Mouse (Mus musculus) ES-CJ7 (cell line): ENCODE data around the gene Asprv1.

ENCODE experiments used
- DNase-seq: peaks from one replicate; pipeline ENCODE4 v3.0.0; 2011; ENCODE audit warnings: low read depth, low spot score

The Asprv1 gene

DNA sequence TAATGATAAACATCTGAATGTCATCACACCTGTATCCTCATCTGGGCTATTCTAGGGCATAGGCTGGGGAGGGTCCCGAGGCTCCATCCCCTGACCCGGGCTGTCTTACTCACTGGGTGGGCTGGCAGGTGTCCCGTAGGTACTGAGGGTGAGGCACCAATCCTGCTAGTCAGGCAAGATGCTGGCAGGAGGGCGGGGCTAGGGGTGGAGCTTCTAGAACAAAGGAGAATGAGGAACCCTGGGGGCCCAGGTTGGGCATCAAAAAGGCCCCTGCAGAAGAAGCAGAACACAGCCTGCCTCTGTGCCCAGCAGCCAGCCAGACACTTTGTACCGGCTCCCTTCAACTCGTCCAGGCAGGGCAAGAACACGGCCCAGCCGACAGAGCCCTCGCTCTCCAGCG, at the start of gene Asprv1:
TSS of gene Asprv1 (plus strand) at position 219 of the 400 bp plus-strand sequence.
- DNase-seq, result no peak

- DNase-seq, result no peak
Observed at GRCm38 (mm10) chr6:86578396-86578795, 49.6 kb upstream of the Asprv1 start.

DNA sequence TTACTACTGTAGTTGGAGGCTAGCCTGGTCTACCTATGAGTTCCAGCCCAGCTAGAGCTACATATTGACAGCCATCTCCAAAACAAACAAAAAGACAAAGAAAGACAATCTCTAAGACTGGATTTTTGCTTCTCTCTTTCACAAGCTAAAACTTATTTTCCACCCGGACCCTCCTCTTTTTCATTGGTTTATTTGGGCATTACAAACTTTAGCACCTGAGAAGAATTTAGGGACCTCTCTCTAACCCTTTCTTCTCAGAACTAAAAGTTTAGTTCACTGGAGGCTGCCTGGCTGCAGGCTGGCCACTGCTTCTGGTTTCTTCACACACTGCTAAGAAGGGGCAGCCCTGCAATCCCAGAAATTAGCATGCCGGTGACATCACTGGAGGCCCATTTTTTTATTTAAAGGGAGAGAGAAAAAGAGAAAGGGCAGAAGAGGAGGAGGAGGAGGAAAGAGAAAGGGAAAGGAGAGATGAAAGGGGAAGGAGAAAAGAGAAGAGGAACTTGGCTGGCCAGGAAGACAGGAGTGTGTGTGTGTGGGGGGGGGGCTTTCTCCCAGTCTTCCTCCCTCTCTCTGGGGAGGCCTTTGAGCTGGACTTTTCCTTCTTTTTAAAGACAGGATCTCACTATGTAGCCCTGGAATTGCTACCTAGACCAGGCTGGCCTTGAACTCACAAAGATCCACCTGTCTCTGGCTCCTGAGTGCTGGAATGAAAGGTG, 48.7 kb upstream of the Asprv1 start:
- no peak for DNase-seq

- DNase-seq, result no peak
Observed at GRCm38 (mm10) chr6:86579926-86580325, 48.0 kb upstream of the Asprv1 start.

DNA sequence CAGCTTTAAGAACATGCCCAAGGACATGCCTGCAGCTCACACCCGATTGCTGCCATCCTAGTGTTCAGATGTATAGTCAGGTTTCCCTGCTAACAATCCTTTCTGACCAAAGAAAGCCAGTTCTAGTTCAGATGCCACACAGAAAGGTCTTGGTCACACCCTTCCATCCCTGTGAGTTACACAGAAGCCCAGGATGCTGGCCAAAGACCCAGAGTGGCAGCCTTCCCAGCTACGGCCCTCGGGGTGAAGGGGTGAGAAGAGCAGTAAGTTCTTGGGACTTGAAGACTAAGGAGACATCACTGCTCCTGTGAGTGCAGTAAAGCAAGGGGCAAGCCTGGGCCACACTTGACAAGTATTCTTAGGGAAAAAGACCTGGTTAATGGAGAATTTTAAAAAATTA, 44.8 kb upstream of the Asprv1 start:
- no peak for DNase-seq

- DNase-seq, result peak; percentile 25
Observed at GRCm38 (mm10) chr6:86583601-86584215, 44.3 kb upstream of the Asprv1 start.

- peak; percentile 90 for DNase-seq
Observed at GRCm38 (mm10) chr6:86584296-86585015, 43.5 kb upstream of the Asprv1 start.

DNA sequence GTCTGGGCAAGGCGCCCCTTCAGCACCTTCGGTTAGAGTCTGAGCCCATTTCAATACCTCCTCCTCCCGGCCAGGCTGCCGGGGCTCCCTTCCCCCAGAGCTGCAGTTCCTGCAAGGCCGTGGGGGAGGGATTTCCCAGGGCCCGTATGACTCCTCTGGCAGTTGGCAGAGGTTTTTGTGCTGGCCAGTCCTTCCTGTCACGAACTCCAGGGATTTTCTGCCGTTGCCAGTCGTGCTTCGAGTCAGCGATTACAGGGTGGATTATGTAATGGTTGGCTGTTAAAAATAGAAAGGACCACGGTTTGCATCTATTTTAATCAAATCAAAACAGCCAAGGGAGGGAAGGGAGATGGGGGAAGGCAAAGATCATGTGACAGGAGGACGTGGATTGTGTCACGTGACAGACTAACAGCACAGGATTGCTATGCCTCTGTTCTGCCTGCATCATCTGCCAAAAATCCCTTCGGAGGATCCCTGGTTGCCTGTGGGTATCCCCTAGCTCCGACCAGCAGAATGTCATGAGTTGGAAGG, 42.8 kb upstream of the Asprv1 start:
- peak; percentile 80 for DNase-seq

- DNase-seq, result no peak
Observed at GRCm38 (mm10) chr6:86586070-86586469, 41.9 kb upstream of the Asprv1 start.

DNA sequence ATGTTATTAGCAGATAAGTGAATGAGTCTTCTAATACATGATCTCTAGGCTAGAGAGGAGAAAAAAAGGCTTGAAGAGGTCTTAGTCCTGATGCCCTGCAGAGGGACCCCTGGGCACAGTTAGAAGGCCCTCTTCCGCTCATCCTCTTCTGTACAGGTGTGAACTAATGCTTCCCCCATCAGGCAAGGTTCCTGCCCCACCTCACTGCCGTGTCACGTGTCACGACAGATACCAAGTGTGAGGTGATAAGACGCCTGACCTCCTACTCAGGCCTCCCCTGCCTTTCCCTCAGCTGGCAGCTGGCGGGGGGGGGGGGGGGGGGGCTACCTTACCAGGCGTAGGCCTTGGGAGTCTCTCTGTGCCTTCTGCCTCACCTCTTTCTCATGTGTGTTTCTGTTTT, 39.5 kb upstream of the Asprv1 start:
- no peak for DNase-seq

GRCm38 (mm10) chr6:86593146-86593897, 34.6 kb upstream of the Asprv1 start:
- peak; percentile 82 for DNase-seq

DNA sequence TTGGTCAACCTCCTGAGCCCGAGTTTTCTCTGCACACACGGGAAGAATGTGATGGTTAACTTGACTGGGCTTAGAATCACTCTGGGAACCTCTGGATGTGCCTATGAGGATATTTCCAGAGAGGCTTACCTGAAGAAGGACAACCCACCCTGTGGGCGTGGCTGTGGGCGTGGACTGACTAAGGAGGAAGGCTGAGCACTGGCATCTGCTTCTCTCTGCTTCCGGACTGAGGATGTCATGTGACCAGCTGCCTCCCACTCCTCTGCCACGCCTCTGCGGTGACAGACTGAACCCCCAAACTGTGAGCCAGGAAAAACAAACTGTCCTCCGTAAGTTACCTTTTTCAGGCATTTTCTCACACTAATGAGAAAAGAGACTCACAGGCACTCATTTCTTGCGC, 33.3 kb upstream of the Asprv1 start:
- peak; percentile 96 for DNase-seq

DNA sequence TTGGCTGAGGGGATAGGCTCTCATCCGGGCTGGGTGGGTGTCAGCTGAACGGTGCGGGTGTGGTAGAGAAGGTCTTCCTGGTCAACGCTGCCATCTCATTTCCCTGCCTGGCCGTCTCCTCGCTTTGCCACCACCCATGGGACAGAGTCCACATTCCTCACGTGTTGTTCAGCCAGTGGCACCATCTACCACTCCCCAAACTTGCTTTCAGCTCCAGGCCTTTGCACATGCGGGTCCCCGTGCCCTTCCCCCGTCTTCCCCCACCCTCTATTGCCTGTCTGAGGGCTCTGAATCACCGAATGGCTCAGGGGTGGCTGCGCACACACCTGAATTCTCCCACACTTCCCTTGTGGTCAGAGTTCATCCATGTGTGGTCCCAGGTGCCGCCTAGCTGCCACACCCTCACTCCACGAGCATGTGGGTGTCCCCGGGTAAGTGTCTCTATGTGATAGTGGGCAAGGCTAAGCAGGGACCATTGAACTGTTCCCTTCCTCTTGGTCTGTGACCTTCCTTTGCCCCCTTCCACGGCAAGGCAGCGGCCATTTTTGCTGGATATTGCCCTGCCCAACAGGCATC, 32.0 kb upstream of the Asprv1 start:
- peak; percentile 17 for DNase-seq

GRCm38 (mm10) chr6:86598742-86599193, 29.2 kb upstream of the Asprv1 start:
- DNase-seq, result no peak

- peak; percentile 79 for DNase-seq
Observed at GRCm38 (mm10) chr6:86599197-86599596, 28.8 kb upstream of the Asprv1 start.

- no peak for DNase-seq
Observed at GRCm38 (mm10) chr6:86599951-86600414, 28.0 kb upstream of the Asprv1 start.

- DNase-seq, result no peak
Observed at GRCm38 (mm10) chr6:86605260-86605659, 22.7 kb upstream of the Asprv1 start.

DNA sequence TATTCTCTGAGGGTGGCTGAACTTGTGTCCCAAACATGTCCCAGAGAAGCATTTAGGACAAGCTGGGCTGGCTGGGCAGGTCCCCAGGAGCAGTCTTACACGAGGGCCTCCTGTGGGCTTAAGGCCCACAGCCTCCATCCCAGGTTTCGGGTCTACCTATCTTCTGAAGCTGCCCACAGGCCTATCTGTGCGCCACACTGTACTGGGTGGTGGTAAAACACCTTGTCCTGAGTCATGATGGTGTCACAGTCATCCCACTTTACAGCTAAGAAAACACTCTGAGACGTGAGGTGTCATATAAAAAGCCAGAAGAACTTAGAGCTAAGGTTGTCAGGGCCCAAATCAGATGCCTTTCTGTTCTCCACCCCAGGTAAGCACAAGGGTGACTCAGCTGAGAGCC, 21.7 kb upstream of the Asprv1 start:
- DNase-seq, result no peak

GRCm38 (mm10) chr6:86607471-86607870, 20.5 kb upstream of the Asprv1 start:
- no peak for DNase-seq

- DNase-seq, result no peak
Observed at GRCm38 (mm10) chr6:86609235-86609634, 18.7 kb upstream of the Asprv1 start.

- no peak for DNase-seq
Observed at GRCm38 (mm10) chr6:86610714-86611113, 17.2 kb upstream of the Asprv1 start.
